Mouse (Mus musculus): ENCODE data around the gene Arhgef10l.

DNA sequence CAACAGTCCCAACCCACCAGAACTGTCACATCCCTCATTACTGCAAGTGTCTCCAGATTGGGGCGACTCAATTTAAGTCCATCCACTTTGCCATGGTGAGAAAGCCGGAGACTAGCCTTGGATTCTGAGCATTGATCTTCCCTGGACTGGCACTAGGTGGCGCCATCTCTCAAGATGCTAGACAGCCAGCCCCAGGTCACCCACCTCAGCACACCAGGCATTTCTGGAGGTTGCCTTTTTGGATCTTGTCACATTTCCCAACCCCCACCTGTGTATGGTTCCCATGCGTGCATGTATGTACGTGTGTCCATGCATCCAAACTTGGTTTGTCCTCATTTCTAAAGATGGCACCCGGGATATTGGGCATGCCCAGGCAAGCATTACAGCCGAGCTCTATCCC is 110.5 kb downstream of the Arhgef10l start:
- TF ChIP-seq POLR2A (IDR thresholded peaks at IDR 0.05; ENCODE audit: borderline replicate concordance, extremely low read depth, low read depth, low read length) (no peak), CTCF (IDR thresholded peaks at IDR 0.05; ENCODE audit: insufficient read depth, low read length) (peak; percentile 75)

Data from lung, adult 2 months (tissue).